Mouse (Mus musculus) c-Kit-positive CD71-positive TER-119-positive erythroid progenitor cells, embryonic 14.5 days (primary cell): ENCODE measurements at regions not wholly inside any gene's neighbourhood (a gene's known extent, or its start where the extent isn't known, plus 50 kb on each side); places are given as distances from the start of the nearest gene placed in this dataset.

ENCODE experiments used
- DNase-seq: peaks from one replicate; pipeline ENCODE4 v3.0.0-alpha.2; 2013; ENCODE audit warnings: low spot score

- DNase-seq = peak; percentile 3
These were observed 76.7 kb upstream of the Slitrk3 start for GRCm38 (mm10) chr3:73134316-73134715.

GRCm38 (mm10) chr3:73125143-73125542 lies 67.5 kb upstream of the Slitrk3 start:
- DNase-seq = peak; percentile 25

DNA sequence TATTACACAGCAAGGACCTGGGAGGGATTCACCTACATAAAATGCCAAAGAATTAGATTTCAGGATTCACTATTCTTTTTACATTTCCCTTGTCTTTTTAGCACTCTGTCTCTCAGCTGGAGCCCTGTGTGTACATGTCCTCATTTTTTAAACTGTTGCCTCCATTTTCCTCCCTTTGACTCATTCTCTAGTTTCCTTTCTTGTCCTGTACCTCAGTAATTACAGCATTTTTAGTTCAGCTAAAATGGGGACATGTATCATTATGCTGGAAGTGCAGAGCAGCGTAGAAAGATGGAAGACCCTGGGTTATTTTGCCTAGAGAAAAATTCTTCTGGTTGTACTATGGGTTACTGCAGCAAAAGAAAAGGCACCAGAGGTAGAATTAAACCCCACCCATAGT lies 51.5 kb upstream of the Slitrk3 start:
- DNase-seq = no peak
